Mouse (Mus musculus) lung, postnatal 14 days (tissue): ENCODE results near the gene Slc35e4.

Experiments
- DNase-seq: peaks from one replicate; pipeline ENCODE4 v3.0.0; 2021

The Slc35e4 gene

DNA sequence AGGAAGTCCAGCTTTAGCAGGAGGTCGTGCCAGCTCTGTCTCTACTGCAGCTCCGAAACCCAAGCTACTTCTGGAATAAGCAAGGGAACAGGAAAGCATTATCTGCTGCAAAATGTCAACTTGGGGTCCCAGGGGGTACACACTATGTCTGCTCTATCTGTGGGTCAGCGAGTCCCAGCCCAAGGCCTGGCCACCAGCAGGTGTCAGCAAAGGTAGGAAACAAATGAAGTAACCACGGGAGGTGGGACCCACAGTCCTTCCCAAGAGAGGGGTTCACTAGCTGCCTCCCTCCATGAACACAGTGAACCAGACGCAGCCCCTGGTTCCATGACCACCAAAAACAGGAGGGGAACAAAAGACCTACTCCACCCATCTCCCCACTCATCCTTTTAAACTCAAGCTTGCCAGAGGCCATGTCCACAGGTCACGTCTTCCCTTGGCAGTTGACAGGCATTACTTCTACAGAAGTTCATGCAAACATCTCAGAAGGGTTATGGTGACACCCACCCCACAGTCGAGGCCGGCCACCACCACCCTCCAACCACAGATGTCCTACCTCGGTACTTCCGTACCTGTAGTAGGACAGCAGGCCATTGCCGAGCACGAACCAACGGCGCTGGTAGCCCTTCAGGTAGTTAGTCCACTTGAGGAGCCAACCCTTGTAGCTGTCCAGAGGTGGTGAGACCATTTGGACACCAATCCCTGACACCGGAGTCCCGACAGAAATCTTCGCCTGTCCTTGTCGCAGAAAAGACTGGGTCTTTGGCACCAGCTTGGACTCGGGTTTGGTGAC, 51.6 kb downstream of the Slc35e4 start:
- DNase-seq, result no peak

DNA sequence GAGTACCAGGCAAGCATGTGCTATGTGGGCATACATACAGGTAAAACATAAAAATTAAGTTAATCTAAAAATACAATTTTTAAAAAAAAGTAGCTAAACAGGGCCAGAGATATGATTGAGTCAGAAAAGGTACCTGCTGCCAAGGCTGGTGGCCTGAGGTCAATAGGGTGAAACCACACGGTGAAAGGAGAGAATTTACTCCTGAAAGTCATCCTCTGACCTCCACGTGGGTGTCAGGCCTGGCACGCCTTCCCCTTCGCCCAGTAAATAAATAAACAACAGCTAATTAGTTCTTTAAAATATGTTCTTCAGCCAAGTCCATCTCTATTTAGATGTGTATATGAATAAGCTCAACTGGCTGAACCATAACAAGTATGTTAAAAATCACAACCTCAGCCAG, 54.1 kb downstream of the Slc35e4 start:
- DNase-seq, result no peak

DNA sequence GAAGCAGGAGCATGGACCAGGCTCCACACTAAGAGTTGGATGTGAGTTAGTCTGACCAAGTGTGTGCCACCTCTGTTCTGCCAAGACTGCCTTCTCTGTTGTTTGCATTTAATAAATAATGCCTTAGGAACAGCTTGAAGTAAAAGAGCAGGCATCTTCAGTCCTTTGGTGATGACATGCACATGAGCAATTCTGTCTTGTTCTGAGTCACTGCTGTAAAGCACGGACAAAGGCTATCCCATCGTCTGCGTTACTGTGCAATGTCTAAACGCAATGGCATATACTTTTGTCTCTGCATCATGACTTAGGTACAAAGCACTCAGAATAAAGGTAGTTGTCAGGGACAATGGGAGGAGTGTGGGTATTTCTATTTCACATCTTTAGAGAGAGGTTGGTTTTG, 54.7 kb downstream of the Slc35e4 start:
- DNase-seq, result no peak

DNA sequence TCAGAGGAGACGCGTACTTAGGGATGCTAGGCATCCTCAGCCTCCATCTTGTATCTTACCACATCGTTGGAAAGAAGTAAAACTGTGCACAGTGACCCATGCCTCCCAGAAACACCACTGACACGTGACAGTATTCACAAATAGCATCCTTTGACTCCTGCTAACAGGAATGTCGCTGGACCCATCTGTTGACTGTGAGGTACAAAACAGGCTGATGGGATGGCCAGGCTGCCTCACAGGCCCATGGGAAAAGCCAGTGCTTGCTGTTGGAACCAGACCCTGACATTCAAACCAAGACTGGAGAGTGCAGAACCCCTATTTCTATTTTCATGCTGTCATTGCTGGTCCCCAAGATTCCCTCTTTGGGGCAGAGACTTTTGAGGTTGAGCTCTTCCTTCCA, 56.6 kb downstream of the Slc35e4 start:
- DNase-seq, result no peak
